Mouse (Mus musculus) embryo, embryonic 10.5 days (tissue): ENCODE measurements around the gene Cd3eap.

ENCODE experiments used
- DNase-seq: peaks from one replicate; pipeline ENCODE4 v3.0.0-alpha.2; 2015; ENCODE audit warnings: low spot score

The Cd3eap gene

GRCm38 (mm10) chr7:19359299-19359891 is at the start of gene Cd3eap, which contains the start of gene Ppp1r13l:
TSS of gene Cd3eap (minus strand) at chr7:19359483.
TSS of gene Ppp1r13l (plus strand) at chr7:19359749.
- DNase-seq: peak; percentile 94

GRCm38 (mm10) chr7:19405417-19405816 is 46.1 kb upstream of the Cd3eap start:
- DNase-seq: peak; percentile 88

- no peak for DNase-seq
These were observed 45.2 kb upstream of the Cd3eap start, which contains the start of gene Ckm for GRCm38 (mm10) chr7:19404476-19404875. TSS of gene Ckm (plus strand) at chr7:19404776.

- DNase-seq: peak; percentile 61
These were observed 44.5 kb upstream of the Cd3eap start, which contains the start of gene Klc3 for GRCm38 (mm10) chr7:19403731-19404296. TSS of gene Klc3 (minus strand) at chr7:19404104.

- no peak for DNase-seq
These were observed 43.3 kb upstream of the Cd3eap start for GRCm38 (mm10) chr7:19402535-19403112.

- DNase-seq: no peak
These were observed 41.7 kb upstream of the Cd3eap start for GRCm38 (mm10) chr7:19400946-19401345.

GRCm38 (mm10) chr7:19399496-19400280 is 40.4 kb upstream of the Cd3eap start:
- peak; percentile 32 for DNase-seq

- DNase-seq: no peak
These were observed 35.2 kb upstream of the Cd3eap start for GRCm38 (mm10) chr7:19394484-19394883.

- no peak for DNase-seq
These were observed 29.6 kb upstream of the Cd3eap start for GRCm38 (mm10) chr7:19388699-19389413.

- no peak for DNase-seq
These were observed 24.4 kb upstream of the Cd3eap start for GRCm38 (mm10) chr7:19383708-19384107.

GRCm38 (mm10) chr7:19382166-19382541 is 22.9 kb upstream of the Cd3eap start:
- DNase-seq: no peak

- peak; percentile 99 for DNase-seq
These were observed 22.3 kb upstream of the Cd3eap start, which contains the start of gene Ercc2 for GRCm38 (mm10) chr7:19381377-19382165. TSS of gene Ercc2 (plus strand) at chr7:19382010.

GRCm38 (mm10) chr7:19378049-19378448 is 18.8 kb upstream of the Cd3eap start:
- no peak for DNase-seq

GRCm38 (mm10) chr7:19376019-19376418 is 16.7 kb upstream of the Cd3eap start:
- no peak for DNase-seq

GRCm38 (mm10) chr7:19375368-19375767 is 16.1 kb upstream of the Cd3eap start:
- DNase-seq: no peak

GRCm38 (mm10) chr7:19373367-19373766 is 14.1 kb upstream of the Cd3eap start:
- DNase-seq: no peak

GRCm38 (mm10) chr7:19369823-19370425 is 10.6 kb upstream of the Cd3eap start:
- peak; percentile 68 for DNase-seq

GRCm38 (mm10) chr7:19368380-19368779 is 9.1 kb upstream of the Cd3eap start:
- peak; percentile 62 for DNase-seq

GRCm38 (mm10) chr7:19365376-19365775 is 6.1 kb upstream of the Cd3eap start:
- no peak for DNase-seq

- peak; percentile 74 for DNase-seq
These were observed 4.6 kb upstream of the Cd3eap start for GRCm38 (mm10) chr7:19363881-19364280.

- no peak for DNase-seq
These were observed 3.0 kb upstream of the Cd3eap start for GRCm38 (mm10) chr7:19362276-19362675.
